Mouse (Mus musculus) urinary bladder, adult 18-20 months (tissue): ENCODE results near the gene Gm49342.
"Not testable (repeated sequence)": the region's sequence is repeated elsewhere in the genome, so short reads cannot be mapped to it uniquely, and the experiment has no call there.

ENCODE experiments used
- DNase-seq, 2 experiments: peaks; one replicate each; pipeline ENCODE4 v3.0.0; 2022; ENCODE audit warnings: low spot score in 2 of 2, mixed read lengths in 2 of 2

Gene Gm49342

DNA sequence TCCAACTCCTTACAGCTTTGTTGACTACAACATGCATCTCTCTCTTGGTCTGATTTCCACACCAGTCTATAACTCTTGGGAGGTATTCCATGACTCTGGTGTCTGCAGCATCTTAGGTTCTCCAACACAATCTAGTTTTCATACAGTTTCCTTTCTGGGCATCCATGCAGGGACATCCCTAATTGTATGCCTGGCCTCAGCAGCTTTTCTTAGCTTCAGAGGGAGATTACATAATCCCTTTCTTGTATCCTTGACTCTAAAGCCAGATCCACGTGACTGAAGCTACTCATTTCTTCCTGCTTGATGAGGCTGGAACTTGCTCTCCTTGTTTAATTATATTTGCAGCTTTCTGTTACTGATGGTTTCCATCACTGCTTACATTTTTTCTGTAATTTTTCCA is 7.7 kb upstream of the Gm49342 start:
- no peak for DNase-seq

DNA sequence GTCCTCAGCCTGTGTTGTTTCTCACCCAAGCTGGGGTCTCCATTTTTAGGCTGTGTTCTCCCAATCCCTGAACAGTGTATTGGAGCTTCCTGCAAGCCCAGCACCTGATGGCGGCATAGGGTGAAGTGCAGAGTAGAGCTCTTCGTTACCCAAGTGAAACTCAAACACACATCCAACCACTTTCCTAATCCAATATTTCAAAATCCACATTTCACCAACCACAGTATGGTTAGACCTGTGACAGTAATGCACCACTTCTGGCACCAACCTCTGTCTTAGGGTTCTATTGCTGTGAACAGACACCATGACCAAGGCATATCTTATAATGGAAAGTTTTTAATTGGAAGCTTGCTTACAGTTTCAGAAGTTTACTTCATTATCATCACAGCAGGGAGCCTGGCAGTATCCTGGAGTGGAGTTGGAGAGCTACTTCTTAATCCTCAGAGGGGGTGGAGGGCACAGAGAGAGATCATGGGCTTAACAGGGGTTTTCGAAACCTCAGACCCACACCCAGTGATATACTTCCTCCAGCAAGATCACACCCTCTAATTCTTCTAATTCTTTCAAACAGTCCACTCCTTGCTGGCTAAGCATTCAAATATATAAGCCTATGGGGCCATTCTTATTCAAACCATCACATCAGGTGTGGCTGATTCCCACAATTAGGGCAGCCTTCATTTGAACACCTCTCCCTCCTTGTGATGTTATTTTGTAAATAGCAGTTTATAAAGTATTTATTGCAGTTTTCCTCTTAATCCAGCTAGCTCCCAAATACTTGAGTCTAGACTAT is 6.0 kb upstream of the Gm49342 start:
- no peak for DNase-seq

DNA sequence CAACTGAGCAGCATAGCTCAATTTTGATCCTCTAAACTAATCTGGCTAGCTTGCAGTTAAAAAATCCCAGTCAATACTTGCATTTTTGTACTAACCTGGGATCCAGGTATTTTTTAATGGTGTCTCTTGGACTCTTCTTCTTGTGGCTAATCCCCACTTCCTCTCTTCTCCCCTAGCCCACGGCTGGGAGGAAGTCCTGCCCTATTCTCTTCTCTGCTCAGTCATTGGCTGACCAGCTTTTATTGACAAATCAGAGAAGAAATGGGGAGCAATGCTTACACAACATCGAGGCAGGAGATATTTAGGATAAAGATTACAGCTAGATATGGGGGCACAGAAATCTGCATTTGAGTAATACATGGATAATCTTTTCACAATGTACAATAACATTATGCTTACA is 5.4 kb upstream of the Gm49342 start:
- DNase-seq = no peak

DNA sequence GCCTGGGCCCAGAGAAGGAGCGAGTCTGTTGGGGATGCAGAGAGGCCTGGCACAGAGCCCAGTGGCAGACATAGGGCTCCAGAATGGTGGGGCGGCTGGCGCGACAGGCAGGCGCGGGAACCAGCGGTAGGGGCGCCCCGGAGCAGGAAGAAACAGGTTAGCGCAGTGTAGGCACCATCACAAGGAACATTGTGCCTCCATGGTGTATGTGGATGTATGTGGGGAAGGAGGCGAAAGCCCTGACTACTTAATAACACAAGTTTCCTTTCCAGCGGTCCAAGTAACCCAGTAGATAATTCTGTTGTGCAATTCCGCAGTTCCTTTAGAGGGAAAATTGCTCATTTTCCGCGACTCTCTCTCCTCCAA is 334 bp downstream of the Gm49342 start:
- not testable (repeated sequence) for DNase-seq

DNA sequence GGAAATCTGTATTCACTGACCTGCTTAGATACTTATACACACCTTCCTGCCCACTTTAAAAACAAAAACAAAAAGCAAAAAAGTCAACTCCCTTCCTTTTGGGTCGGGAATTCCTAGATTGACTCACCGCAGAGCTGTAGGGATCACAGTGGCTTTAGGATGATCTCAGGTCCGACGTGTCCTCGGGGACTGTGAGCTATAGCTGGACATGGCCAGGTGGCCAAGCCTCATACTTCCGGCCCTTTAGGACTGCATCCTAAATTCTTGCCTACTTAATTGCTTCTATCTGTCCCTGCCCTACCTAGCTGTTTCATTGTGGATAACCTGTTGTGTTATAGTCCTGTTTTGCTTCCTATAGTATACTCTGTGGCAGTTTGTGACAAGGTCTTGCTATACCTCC is 764 bp downstream of the Gm49342 start:
- not testable (repeated sequence) for DNase-seq

DNA sequence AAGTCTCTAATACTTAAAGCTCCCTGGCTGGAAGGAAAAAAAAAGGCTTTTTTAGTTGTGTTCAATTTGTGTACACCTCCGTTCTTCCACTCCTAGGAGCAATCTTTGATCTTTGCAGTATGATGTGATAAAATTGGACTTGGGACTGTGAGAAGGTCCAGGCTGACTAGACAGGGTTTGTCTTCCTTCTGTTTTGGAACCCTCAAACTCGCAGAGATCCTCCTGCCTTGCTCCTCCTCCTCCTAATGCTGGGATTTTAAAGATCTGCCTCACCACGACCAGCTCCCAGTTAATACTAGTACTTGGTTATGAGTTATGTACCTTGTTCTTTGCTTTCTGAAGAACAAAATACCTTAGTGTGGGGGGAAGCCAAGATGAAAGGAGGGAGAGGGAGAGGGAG is 1.2 kb downstream of the Gm49342 start:
- DNase-seq = not testable (repeated sequence)

DNA sequence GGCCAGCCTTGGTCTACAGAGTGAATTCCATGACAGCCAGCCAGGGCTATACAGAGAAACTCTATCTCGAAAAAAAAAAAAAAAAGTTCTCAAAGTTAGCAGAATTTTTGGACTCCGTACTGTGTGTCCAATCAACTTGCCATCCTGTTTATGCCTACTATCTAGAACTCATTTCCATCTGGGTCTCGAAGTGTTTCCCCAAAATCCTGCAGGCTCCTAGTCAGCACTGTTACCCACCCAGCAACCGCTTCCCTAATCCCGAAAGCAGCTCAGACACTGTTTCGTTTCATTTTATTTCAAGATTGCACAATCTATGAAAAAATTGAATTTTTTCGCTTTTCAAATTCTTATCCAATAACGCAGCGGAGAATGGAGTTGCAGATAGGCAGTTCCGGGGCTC is 11.2 kb downstream of the Gm49342 start:
- no peak for DNase-seq

DNA sequence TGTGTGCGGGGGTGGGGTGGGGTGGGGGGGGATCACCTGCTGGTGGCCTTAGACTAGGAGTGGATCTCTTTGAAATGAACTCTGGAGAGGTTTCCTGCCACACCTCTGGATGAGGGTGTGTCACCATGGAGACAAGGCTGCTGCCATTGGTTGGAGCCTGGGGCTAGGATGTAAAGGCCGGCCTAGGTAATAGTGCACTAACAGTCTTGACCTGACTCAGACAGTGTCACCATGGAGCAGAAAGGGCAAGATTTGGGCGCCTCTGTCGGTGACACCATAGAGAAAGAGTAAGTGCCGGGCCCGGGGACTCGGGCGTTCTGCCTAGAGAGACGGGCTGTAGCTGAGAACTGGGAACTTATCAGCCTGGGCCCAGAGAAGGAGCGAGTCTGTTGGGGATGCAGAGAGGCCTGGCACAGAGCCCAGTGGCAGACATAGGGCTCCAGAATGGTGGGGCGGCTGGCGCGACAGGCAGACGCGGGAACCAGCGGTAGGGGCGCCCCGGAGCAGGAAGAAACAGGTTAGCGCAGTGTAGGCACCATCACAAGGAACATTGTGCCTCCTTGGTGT is 11.7 kb downstream of the Gm49342 start, which contains the start of gene Pnp2:
Pnp2 (plus strand) TSS at position 51 of the 567 bp plus-strand sequence.
- DNase-seq = peak; percentile 27 to 37

DNA sequence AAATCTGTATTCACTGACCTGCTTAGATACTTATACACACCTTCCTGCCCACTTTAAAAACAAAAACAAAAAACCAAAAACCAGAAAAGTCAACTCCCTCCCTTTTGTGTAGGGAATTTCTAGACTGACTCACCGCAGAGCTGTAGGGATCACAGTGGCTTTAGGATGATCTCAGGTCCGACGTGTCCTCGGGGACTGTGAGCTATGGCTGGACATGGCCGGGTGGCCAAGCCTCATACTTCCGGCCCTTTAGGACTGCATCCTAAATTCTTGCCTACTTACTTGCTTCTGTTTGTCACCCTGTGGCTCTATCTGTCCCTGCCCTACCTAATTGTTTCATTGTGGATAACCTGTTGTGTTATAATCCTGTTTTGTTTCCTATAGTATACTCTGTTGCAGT is 12.4 kb downstream of the Gm49342 start:
- not testable (repeated sequence) for DNase-seq

DNA sequence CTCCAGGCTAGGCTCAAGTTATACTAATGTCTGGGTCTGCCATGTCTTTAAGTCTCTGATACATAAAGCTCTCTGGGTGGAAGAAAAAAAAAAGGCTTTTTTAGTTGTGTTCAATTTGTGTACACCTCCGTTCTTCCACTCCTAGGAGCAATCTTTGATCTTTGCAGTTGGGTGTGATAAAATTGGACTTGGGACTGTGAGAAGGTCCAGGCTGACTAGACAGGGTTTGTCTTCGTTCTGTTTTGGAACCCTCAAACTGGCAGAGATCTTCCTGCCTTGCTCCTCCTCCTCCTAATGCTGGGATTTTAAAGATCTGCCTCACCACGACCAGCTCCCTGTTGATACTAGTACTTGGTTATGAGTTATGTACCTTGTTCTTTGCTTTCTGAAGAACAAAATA is 12.8 kb downstream of the Gm49342 start:
- DNase-seq = not testable (repeated sequence)

DNA sequence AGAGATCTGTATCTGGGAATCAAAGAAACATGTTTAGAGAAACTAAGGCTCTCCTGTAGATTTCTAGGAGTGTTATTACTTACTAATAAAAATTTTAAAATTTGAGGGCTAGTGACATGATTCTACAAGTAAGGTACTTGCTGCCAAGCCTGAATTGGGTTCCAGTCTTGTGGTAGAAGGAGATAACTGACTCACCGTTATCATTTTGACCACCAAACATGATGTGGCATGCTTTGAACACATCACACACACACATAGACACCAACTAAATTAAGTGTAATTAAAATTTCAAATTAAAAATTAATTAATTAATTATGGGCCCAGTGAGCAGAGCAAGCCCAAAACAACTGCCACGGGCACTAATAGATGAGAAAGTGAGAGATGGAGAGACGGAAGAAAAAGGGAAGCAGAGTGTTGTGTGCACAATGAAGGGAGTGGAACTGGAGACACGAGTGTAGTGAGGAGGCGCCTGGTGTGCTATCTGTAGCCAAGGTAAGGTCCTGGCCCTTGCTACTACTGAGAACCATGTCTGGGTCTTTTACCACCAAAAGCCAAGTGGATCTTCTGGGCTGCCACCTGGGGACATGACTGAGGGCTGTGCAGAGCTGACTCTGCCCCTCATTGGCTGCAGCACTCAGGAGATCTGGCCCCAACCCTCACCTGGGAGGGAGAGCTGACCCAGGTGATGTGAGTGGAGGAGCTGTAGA is 14.1 kb downstream of the Gm49342 start:
- not testable (repeated sequence) for DNase-seq

DNA sequence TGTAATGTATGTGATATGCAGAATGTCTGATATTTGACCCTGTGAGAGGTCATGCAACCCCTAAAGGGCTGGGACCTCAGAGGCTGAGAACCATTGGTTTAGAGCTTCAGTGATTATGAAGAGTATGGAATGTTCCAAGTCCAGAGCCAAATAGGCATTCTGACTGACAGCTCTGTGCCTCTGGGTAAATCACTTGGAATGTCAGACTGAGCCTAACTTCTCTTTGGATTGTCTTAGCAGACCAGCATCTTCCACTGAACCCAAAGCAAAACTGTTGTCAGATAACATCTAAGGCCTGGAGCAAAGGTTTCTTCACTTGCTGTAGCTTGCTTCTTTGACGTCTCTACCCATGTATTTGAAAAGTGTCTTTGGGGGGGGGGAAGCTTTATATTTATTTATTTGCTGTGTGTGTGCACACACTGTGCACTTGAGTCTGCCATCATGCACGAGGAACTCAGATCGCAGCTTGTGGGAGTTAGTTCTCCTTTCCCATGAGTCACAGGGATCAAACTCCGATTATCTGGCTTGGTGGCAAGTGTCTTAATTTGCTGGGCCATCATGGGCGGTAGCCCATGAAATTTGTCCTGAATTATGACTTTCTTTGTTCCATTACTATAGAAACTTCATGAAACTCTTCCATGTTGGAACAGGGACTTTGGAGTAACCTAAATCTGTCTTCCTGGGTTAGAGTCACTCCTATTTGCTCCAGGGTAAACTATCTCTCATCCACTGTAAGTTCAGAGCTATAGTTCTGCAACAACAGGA is 24.1 kb downstream of the Gm49342 start:
- DNase-seq = no peak

DNA sequence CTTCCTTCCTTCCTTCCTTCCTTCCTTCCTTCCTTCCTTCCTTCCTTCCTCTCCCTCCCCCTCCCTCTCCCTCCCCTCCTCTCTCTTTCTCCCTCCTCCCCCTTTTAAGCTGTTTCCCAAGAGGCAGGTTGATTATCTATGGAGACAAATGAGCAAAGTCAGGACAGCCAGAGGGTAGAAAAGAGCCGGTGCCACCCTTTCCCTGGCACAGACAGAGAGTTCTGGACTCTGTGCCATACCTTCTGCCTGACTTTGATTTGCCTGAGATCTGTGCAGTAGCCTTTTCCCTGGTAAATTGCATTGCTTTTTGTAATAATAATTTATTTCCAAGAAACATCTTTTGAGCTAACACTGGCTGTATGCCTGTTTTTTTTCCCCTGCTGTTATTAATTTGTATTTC is 24.7 kb downstream of the Gm49342 start:
- DNase-seq = no peak

DNA sequence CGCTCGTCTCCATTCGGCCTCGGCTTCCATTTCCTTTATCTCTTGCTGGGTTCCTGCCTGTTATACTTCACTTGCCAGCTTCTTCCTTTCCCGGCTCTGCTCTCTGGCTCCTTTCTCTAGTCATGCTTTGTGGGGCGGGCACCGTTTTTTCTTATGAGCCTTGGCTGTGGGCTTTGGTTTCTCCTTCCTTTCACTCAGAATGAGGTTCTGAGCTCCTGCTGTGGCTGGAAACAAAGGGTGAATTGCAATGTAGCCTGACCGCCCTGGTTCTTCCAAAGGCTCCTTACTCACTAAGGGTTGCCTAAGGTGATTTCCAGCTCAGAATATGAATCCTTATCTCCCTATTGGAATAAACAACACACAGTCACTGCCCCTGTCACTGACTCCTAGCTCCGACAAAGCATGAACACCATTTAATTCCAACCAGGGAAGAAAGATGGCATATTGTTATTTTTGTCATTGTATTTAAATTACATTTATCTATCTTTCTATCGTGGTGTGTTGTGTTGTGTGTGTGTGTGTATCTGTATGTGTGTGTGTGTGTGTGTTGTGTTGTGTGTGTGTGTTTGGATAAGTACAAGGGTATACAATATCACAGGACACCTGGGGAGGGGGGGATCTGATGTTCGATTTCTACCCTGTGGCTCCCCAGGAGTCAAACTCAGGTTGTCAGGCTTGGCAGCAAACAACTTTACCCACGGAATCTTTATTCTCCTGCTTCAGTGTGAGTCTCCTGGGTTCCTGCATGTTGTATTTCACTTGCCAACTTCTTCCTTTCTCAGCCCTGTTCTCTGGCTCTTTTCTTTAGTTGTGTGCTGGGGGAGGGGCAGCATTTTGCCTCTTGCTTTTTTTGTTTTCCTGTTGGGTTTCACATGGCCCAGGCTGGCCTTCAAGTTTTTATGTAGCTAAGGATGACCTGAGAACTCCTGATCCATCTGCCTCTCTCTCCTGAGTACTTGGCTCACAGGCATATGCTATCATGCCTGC is 25.5 kb downstream of the Gm49342 start:
- peak in 1 of 2 experiments; percentile 15 for DNase-seq

DNA sequence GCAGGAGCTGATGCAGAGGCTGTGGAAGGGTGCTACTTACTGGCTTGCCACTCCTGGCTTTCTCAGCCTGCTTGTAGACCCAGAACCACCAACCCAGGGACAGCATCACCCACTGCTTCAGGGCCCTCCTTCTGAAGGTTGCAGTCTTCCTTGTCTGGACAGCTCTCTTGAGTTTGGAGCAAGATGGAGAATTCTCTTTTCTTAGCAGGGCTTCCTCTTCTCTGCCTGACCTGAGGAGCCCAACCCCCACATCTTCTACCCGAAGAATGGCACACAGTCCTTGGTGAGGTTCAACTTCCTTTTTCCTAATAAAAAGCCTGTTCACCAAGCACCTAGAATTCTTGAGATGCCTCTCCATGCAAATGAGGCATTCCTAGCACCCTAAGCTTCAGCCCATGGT is 26.5 kb downstream of the Gm49342 start:
- no peak for DNase-seq

DNA sequence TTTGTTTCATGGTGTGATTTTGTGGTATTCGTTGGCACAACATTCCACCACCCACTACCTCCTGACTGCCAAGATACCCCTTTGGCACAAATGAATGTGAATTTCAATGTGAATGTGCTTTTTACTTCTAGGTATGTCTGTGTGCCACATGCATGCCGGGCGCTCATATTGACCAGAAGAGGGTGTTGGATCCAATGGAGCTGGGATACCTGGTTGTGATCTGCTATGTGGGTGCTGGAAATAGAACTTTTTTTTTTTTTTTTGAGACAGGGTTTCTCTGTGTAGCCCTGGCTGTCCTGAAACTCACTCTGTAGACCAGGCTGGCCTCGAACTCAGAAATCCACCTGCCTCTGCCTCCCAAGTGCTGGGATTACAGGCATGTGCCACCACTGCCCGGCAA is 28.7 kb downstream of the Gm49342 start:
- not testable (repeated sequence) for DNase-seq

DNA sequence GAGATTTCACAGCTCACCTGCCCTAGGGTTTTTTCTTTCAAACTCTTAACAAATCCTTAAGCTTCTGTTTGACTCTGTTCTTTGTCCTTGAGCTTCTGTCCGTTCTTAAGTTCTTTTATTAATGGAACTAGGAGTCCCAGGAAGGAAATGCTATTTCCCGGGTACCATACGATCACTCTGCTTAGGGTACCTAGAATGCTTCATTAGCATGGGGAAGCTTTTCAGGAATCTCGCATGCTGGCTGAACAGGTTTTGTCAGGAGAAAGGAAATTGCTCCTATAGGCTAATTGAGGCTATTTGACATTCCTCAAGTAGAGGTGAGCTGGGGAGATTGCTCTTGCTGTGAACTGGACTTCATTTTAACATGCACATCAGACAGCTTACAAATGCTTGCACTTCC is 29.4 kb downstream of the Gm49342 start:
- no peak for DNase-seq

DNA sequence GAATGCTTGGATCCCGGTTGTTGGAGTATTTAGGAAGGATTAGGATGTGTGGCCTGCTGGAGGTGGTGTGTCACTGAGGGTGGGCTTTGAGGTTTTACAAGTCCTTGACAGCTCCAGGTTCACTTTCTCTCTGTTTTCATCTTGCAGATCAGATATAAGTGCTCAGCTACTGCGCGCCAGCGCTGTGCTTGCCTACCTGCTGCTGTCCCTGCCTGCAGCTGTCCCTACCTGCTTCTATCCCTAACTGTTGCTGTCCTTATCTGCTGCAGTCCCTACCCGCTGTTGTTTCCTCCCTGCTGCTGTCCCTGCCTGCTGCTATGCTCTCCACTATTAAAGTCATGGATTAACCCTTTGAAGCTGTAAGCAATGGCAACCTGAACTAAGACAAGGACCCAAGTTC is 30.7 kb downstream of the Gm49342 start:
- no peak for DNase-seq

DNA sequence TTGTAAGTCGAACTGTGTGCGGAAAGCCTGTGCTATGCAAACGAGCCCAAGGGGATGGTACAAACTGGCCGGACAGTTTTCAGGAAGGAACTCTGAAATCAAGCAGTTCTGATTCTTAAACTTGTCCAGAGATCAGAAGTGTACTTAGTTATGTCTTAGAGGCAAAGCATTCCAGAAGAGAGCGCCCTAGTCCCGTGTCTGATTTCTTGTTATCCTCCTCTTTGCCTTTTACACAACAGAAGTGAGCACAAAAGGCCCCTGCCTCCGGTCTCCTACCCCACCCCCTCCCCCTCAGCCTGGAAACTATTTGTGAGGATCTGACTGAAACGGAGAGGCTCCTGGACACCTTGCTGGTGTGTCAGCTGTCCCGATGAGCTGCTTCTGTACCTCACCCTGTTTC is 32.4 kb downstream of the Gm49342 start:
- DNase-seq = no peak

DNA sequence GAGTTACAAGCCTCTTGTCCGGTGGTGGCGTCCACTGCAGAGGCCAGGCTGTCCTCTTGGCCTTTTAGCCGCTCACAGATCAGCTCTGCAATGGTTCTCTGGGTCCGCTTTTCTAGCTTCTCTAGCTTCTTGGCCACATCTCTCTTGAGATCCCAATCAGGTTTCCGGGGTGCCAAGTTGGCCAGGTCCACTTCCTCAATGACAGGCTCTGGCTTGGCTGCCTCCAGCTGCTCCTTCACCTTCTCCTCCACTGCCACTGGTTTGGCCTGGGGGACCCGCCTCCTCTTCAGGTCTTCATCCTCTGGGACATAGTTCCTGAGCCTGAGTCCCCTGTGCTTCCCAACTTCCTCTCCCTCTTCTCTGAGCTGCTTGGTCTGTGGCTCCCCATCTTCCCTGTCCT is 34.1 kb downstream of the Gm49342 start:
- not testable (repeated sequence) for DNase-seq

DNA sequence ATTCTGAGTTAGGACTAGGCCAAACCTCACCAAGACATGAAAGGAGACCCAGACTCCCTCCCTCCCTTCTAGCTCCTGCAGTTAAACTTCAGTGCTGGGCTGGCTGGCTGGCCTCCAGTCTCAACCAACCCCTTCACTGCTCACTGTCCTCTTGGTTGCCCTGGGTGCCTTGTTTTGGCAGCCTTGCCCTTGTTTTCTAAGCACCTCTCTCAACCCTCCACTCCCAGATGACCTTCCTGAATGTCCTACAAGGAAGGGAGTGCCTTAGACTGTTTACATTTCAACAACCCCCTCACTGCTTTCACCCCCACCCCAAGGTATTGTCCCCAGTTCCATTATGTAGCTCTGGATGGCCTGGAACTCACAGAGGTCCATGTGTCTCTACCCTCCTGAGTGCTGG is 35.3 kb downstream of the Gm49342 start:
- no peak for DNase-seq
